Mouse (Mus musculus) heart, adult 2 months (tissue): ENCODE data around the gene Hpse.

Experiments
- CTCF ChIP-seq: fragments of 200-600 bp; IDR thresholded peaks from 2 replicates; pipeline ENCODE4 v1.8.1; 2022; ENCODE audit warnings: antibody characterized with exemption, mild to moderate bottlenecking, moderate library complexity
- EP300 ChIP-seq: fragments of 200-500 bp; IDR thresholded peaks from 2 replicates; pipeline ENCODE4 v1.6.1; 2011; ENCODE audit warnings: low read depth, low read length, control low read depth; ENCODE audit not compliant: insufficient read depth
- POLR2A ChIP-seq: fragments of 200-500 bp; IDR thresholded peaks from 2 replicates; pipeline ENCODE4 v1.6.1; 2011; ENCODE audit warnings: mild to moderate bottlenecking, low read depth, low read length, control low read depth; ENCODE audit not compliant: insufficient read depth

GRCm38 (mm10) chr5:100738802-100739201 is 19.3 kb upstream of the Hpse start:
- TF ChIP-seq CTCF (no peak), POLR2A (no peak), EP300 (no peak)
